Mouse (Mus musculus): ENCODE measurements around the gene Cox6b1. TPM values are rescaled to one million over a fixed set of nuclear protein-coding genes. Genes with fewer than 3 reads are reported as not detected.

Cox6b1 gene
- 691 and 732 TPM in 2 replicates for polyA plus RNA-seq (2016; fragmentation: Nextera tagmentation; extraction: Ambion mirVana)

DNA sequence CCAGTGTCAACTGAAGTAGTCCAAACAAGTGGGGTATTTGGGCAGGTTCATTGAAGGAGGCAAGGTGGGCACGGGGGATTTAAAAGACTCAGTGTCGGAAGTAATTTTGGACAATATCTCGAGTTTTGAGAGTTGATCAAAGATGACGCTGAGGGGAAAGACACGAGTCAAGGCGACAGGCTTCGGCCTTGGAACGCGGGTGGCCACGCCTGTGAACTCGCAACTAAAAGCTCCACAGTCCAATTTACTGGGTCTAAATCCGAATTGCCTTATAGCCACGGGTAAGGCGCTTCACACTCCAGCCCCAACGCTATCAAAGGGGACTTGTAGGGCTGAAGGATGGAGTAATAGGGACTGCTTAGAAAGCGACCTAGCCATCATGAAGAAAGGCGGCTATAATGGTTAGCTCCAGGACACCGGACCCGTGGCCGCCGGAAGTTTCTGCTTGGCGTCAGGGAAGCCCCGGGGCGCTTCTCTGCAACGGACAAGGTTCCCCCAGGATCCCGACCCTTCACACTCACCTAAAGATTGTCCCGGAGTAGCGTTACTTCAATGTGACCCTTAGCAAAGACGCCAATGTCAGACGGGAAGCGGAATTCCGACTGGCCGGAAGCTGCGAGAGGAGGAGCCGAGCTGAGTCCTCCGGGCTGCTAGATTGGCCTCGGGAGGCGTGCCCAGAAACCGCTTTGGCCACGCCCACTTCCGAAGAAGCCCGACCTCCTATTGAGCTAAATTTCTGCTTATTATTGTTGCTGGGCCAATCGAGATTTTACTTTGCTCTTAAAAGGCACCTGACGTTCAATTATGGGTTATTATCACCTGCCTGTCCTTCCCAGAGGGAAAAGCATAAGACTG, at the start of gene Cox6b1:
TSS of gene Cox6b1 (minus strand) at position 622 of the 855 bp plus-strand sequence.
- Histone ChIP-seq H3K36me3 (peaks cover 38% of the 10 kb centered on the region), H3K27ac (peak within 1 kb of the TSS; percentile 74; the same call in 1 of the 2 replicates), H3K27me3 (replicated peaks) (peaks cover 19% of the 10 kb centered on the region; the same call in 1 of the 2 replicates), H3K9ac (peak within 1 kb of the TSS; percentile 91), H3K4me3 (peak within 1 kb of the TSS; percentile 91), H3K9me3 (replicated peaks) (no peaks in the 10 kb centered on the region), H3K4me1 (peaks cover 20% of the 10 kb centered on the region), H3K4me2 (peak within 1 kb of the TSS; percentile 92)
- WGBS (ENCODE audit: insufficient replicate concordance) = 2% methylated on average over 44 of the region's 44 CpGs
- ATAC-seq = peak; percentile 88

DNA sequence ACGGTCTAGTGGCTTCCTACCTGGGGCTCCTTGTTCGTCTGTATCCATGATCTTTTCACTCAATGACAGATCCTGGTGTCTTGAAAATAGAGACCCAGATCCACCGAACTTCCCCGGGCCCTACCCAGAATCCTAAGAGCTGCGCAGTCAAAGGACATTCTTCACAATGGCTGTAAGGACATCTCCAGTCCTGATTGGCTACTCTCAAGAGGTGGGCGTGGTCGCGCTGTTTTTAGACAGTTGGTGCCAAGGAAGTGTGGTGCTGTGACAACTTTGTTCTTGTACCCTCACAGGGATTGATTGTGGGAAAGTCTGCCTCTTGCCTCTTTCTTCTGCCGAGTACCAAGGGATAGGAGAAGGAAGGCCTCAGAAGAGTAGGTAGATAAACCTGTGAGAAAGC, 45.5 kb upstream of the Cox6b1 start, which contains the start of gene Pmis2:
TSS of gene Pmis2 (minus strand) at position 126 of the 400 bp plus-strand sequence.
- no peak within 1 kb of the TSS for H3K4me2 ChIP-seq
- no peak within 1 kb of the TSS for H3K4me3 ChIP-seq
- H3K27ac ChIP-seq = no peak within 1 kb of the TSS
- H3K9ac ChIP-seq = no peak within 1 kb of the TSS
- H3K27me3 ChIP-seq (replicated peaks) = peaks cover 10% of the 10 kb centered on the region; the same call in 1 of the 2 replicates
- no peaks in the 10 kb centered on the region for H3K36me3 ChIP-seq
- 57% methylated on average over 9 of the region's 9 CpGs for WGBS (ENCODE audit: insufficient replicate concordance)
- H3K9me3 ChIP-seq (replicated peaks) = no peaks in the 10 kb centered on the region
- no peaks in the 10 kb centered on the region for H3K4me1 ChIP-seq
- no peak for ATAC-seq

GRCm38 (mm10) chr7:30669229-30669628, 43.3 kb upstream of the Cox6b1 start:
- no peak overlapping the region for H3K9ac ChIP-seq
- no peak for ATAC-seq
- H3K27ac ChIP-seq = no peak overlapping the region
- H3K9me3 ChIP-seq (replicated peaks) = no peaks in the 10 kb centered on the region
- H3K27me3 ChIP-seq (replicated peaks) = peaks cover 5% of the 10 kb centered on the region; the same call in 1 of the 2 replicates
- H3K4me3 ChIP-seq = no peak overlapping the region
- WGBS (ENCODE audit: insufficient replicate concordance) = 21% methylated on average over 3 of the region's 3 CpGs
- H3K36me3 ChIP-seq = no peaks in the 10 kb centered on the region
- no peak overlapping the region for H3K4me2 ChIP-seq
- H3K4me1 ChIP-seq = peaks cover 9% of the 10 kb centered on the region

DNA sequence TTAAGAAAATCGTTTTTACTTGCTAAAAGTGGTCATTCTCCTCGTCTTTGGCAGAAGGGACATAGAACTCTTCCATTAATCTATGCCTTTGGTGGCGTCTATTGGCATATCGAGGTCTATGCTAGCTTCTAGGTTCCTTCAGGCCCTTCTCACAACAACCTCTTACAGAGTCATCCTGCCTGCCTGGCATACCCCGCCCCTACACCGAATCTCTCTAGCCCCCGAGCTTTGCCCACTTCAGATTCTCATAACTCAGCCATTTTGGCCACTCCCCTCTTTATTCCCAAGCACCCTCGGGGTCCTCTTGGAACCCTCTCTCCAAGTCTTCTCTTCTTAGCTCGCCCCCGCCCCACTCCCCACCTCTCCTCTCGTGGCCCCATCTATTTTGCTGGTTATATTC, 39.4 kb upstream of the Cox6b1 start:
- peak overlapping the region; percentile 78; the same call in 1 of the 2 replicates for H3K27ac ChIP-seq

GRCm38 (mm10) chr7:30664529-30665200, 38.7 kb upstream of the Cox6b1 start, which contains the start of gene Haus5:
TSS of gene Haus5 (minus strand) at chr7:30664994.
- 1% methylated on average over 34 of the region's 34 CpGs for WGBS (ENCODE audit: insufficient replicate concordance)
- peaks cover 36% of the 10 kb centered on the region for H3K36me3 ChIP-seq
- peak within 1 kb of the TSS; percentile 89 for H3K9ac ChIP-seq
- H3K4me2 ChIP-seq = peak within 1 kb of the TSS; percentile 84
- ATAC-seq = peak; percentile 91
- peaks cover 5% of the 10 kb centered on the region; the same call in 1 of the 2 replicates for H3K27me3 ChIP-seq (replicated peaks)
- H3K27ac ChIP-seq = peak within 1 kb of the TSS; percentile 78
- peak within 1 kb of the TSS; percentile 87 for H3K4me3 ChIP-seq
- H3K9me3 ChIP-seq (replicated peaks) = no peaks in the 10 kb centered on the region
- peaks cover 22% of the 10 kb centered on the region for H3K4me1 ChIP-seq

More for the DNA sequence above, 39.4 kb upstream of the Cox6b1 start:
- Histone ChIP-seq H3K4me1 (peaks cover 22% of the 10 kb centered on the region), H3K9ac (peak overlapping the region; percentile 89), H3K9me3 (replicated peaks) (no peaks in the 10 kb centered on the region), H3K4me3 (peak overlapping the region; percentile 87), H3K36me3 (peaks cover 29% of the 10 kb centered on the region), H3K27me3 (replicated peaks) (peaks cover 5% of the 10 kb centered on the region; the same call in 1 of the 2 replicates), H3K4me2 (peak overlapping the region; percentile 84)
- ATAC-seq = 0 out of 2 replicates have a peak, but pooled peaks have one; percentile 24
- WGBS (ENCODE audit: insufficient replicate concordance) = 4% methylated on average over 11 of the region's 11 CpGs

DNA sequence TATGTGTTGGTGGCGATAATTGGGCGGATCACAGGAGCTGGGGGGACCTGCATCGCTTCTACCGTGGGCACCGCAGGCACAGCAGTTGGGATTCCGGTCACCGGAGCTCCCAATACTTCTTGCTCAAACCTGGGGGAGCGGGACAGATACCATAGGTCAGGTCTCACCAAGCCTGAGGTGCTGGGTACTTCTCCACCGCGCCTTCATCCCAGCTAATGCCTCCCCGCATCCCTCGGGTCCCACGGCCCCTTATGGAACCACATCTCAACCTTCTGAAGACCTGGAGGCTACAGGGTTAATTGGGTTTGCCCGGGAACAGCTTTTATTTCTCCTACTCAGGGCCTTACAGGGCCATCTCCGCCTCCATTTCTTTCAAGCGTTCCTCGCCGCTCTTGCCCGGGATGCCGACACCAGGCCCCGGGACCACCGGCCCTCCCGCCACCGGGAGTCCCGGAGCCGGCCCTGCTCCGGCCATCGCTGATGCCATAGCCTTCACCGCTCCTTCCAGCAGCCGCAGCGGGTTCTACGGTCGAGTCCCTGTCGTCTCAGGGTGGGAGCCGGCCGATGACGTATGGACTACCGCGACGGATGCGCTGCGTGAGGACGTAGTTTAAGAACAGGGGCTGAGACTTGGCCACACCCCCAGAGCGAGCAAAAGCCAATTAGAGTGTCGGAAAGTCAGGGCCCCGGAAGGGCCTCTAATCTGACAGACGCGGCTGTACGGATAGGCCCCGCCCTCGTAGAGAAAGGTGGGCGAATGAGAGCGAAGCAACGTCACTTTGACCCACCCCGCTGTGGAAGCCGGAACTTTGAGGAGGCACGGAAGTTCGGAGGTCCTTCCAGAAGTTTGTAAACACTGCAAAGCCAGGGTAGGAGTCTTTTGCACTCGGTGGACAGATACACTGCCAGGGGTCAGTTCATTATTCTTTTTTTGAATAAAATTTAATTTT, 23.9 kb upstream of the Cox6b1 start, which contains the start of gene Rbm42:
TSS of gene Rbm42 (minus strand) at position 727 of the 950 bp plus-strand sequence.
- Histone ChIP-seq H3K9me3 (replicated peaks) (no peaks in the 10 kb centered on the region), H3K4me3 (peak within 1 kb of the TSS; percentile 96), H3K27ac (peak within 1 kb of the TSS; percentile 80), H3K36me3 (peaks cover 72% of the 10 kb centered on the region), H3K4me1 (peaks cover 16% of the 10 kb centered on the region), H3K4me2 (peak within 1 kb of the TSS; percentile 85), H3K9ac (peak within 1 kb of the TSS; percentile 96), H3K27me3 (replicated peaks) (no peaks in the 10 kb centered on the region)
- peak; percentile 99 for ATAC-seq
- 2% methylated on average over 59 of the region's 59 CpGs for WGBS (ENCODE audit: insufficient replicate concordance)

DNA sequence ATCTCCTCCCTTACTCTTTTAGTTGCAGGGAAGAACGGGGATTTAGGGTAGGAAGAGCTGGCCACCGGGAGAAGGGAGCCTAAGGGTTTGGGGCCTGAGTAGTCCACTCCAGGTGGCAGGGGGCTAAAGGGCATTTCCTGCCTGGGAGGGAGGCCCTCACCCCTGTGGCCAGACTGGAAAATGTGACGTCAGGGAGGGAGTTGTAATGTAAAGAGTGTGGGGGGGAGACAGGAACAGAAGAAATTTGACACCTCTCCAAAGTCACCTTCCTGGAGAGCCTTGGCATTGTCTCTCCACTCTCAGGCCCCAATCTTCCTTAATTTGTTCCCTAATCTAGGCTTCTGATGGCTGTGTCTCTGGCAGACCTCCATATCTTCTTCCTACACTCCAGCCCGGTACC, 13.1 kb upstream of the Cox6b1 start:
- no peak for ATAC-seq
- Histone ChIP-seq H3K4me1 (peaks cover 25% of the 10 kb centered on the region), H3K4me3 (no peak overlapping the region), H3K9ac (no peak overlapping the region), H3K4me2 (no peak overlapping the region), H3K27ac (no peak overlapping the region), H3K36me3 (peaks cover 42% of the 10 kb centered on the region), H3K9me3 (replicated peaks) (no peaks in the 10 kb centered on the region), H3K27me3 (replicated peaks) (peaks cover 26% of the 10 kb centered on the region)
- 28% methylated on average over 4 of the region's 4 CpGs for WGBS (ENCODE audit: insufficient replicate concordance)

- Histone ChIP-seq H3K9ac (no peak overlapping the region), H3K4me2 (peak overlapping the region; percentile 26; the same call in 1 of the 2 replicates)
These were observed 10.4 kb upstream of the Cox6b1 start for GRCm38 (mm10) chr7:30636395-30636794.

DNA sequence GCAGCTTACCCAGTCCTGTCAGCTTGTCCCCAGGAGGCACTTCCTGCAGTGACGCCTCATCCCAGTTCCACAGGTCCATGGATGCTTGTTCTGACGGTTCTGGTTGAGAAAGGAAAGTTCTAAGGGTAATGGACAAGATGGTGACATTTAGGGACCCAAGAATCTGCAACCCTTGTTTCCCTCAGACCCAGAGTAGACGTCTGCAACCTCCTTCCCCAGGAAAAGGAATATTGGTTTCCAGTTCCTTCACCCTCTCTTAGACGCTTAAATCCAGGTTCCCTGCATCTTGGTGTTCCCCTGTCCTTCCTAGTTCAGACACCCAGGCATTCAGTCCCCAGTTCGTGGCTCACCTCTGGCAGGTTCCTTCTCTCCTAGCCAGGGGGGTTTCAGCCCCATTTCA, 9.8 kb upstream of the Cox6b1 start, which contains the start of gene Etv2:
TSS of gene Etv2 (minus strand) at position 101 of the 400 bp plus-strand sequence.
- Histone ChIP-seq H3K4me2 (peak within 1 kb of the TSS; percentile 60), H3K9me3 (replicated peaks) (no peaks in the 10 kb centered on the region), H3K9ac (no peak within 1 kb of the TSS), H3K27ac (no peak within 1 kb of the TSS), H3K27me3 (replicated peaks) (peaks cover 59% of the 10 kb centered on the region), H3K4me3 (peak within 1 kb of the TSS; percentile 28; the same call in 1 of the 2 replicates), H3K4me1 (peaks cover 25% of the 10 kb centered on the region), H3K36me3 (peaks cover 8% of the 10 kb centered on the region)
- WGBS (ENCODE audit: insufficient replicate concordance) = 4% methylated on average over 5 of the region's 5 CpGs
- no peak for ATAC-seq

More at GRCm38 (mm10) chr7:30636395-30636794, 10.4 kb upstream of the Cox6b1 start:
- no peak overlapping the region for H3K4me3 ChIP-seq
- 13% methylated on average over 11 of the region's 11 CpGs for WGBS (ENCODE audit: insufficient replicate concordance)
- H3K9me3 ChIP-seq (replicated peaks) = no peaks in the 10 kb centered on the region
- H3K27me3 ChIP-seq (replicated peaks) = peaks cover 53% of the 10 kb centered on the region
- peaks cover 15% of the 10 kb centered on the region for H3K36me3 ChIP-seq
- no peak for ATAC-seq
- peaks cover 25% of the 10 kb centered on the region for H3K4me1 ChIP-seq
- H3K27ac ChIP-seq = no peak overlapping the region

DNA sequence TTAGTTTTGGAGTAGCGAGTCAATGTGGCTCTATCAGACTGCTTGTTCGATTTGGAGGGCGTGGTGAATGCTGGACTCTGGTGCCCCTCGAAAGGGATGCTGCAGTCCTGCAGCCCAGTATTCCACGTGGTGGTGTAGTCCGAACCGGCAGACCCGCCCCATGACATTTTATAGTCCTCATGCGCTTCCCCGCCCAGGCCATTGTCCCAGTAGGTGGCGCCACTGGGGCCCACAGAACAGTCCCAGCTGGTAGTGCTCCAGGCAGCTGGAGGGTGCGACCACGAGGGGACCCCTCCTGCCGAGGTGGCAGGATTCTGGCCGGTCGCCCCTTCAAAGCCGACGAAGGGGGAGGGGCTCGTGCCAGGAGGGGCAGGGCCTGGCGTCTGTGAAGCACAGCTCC, 8.7 kb upstream of the Cox6b1 start:
- H3K4me3 ChIP-seq = peak overlapping the region; percentile 28; the same call in 1 of the 2 replicates
- no peaks in the 10 kb centered on the region for H3K9me3 ChIP-seq (replicated peaks)
- peak overlapping the region; percentile 60 for H3K4me2 ChIP-seq
- peak; percentile 71 for ATAC-seq
- H3K9ac ChIP-seq = no peak overlapping the region
- peaks cover 64% of the 10 kb centered on the region for H3K27me3 ChIP-seq (replicated peaks)
- peaks cover 25% of the 10 kb centered on the region for H3K4me1 ChIP-seq
- 3% methylated on average over 20 of the region's 20 CpGs for WGBS (ENCODE audit: insufficient replicate concordance)
- no peak overlapping the region for H3K27ac ChIP-seq
- no peaks in the 10 kb centered on the region for H3K36me3 ChIP-seq

Data from liver, embryonic 12.5 days (tissue).